Mouse (Mus musculus): ENCODE measurements around the gene Ltbp2. TPM values are rescaled to one million over a fixed set of nuclear protein-coding genes. Genes with fewer than 3 reads are reported as not detected.

Ltbp2 gene
- total RNA-seq, 4 experiments from 2014 or later, result 0.88 to 1.1 (median 1.1) TPM

DNA sequence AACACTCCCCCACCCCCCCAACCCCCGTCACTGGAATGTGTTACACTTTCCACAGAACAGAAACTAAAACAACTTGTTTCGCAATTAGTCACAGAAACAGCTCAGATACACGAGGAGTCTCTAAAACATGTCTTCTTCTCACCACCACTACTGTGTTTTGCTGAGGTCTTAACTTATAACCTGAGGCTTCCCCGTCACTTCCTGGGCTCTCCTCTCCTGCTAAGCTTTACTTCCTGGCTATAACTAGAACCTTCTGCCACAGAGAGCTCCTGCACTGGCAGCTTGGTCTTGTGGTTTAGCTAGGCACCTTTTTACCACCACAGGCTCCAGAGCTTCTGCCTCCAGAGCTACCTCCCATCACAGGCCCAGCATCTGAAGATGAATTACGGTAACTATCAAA, 113.8 kb downstream of the Ltbp2 start:
- DNase-seq (ENCODE audit: low spot score), result no peak

DNA sequence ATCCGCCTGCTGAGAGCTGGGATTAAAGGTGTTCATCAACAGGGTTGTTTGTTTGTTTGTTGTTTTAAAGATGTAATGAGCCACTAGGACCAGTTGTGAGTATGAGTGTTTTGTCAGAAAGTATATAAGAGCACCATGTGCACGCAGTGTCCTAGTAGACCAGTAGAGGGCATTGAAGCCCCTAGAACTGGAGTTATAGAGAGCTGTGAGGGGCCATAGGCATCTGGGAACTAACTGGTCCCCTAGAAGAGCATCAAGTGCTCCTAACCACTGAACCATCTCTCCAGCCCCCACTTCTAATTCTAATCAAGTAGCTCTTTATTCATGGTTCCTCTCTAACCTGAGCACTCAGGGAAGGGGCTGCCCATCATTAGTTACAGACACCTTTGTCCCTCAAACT, 117.3 kb downstream of the Ltbp2 start:
- DNase-seq (ENCODE audit: low spot score), result no peak

DNA sequence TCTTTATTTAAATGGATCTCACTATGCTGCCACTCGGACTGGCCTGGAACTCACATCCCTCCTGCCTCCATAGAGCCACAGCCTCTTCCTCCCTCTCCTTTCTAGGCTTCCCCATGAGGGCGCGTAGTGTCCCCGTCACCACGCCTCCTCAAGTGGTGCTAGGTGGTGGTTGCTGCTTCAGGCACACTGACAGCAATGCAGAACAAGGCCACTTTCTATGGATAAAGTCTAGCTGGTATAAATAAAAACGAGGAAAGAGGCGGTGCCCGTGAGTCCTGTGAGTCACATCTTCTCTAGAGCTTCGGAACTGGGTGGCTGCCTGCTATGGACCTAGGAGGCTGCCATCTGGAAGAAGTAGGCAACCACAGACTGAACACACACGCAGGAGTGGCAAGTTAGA, 120.3 kb downstream of the Ltbp2 start:
- DNase-seq (ENCODE audit: low spot score), result no peak

DNA sequence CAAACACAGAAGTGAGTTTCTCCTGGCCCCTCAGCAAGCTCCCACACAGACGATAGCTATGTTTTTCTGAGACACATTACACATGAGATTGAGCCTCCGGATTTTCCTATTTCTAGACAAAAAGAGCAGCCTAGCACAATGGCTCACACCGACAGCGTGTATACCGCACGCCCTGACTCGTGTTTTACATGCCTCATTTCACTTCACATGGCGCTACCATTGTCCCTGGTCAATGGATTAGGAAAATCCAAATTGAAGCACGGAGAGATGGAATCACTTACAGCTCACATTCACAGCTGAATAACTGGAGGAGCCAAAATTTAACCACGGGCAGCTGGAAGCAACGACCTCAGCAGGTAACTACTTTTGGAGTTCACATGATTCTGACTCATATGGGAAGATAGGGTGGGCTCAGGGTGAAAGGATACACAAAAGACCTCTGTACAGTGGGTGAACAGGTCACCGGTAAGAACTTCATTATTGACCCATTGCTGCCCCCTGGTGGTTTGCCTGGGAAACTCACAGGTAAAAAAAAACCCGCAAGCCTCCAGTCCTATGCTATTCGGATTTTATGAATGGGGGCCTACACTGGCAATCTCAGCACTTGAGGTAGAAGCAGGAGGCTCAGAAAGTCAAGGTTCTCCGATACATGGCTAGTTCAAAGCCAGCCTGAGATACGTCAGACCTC, 121.2 kb downstream of the Ltbp2 start:
- peak; percentile 44 for DNase-seq (ENCODE audit: low spot score)

DNA sequence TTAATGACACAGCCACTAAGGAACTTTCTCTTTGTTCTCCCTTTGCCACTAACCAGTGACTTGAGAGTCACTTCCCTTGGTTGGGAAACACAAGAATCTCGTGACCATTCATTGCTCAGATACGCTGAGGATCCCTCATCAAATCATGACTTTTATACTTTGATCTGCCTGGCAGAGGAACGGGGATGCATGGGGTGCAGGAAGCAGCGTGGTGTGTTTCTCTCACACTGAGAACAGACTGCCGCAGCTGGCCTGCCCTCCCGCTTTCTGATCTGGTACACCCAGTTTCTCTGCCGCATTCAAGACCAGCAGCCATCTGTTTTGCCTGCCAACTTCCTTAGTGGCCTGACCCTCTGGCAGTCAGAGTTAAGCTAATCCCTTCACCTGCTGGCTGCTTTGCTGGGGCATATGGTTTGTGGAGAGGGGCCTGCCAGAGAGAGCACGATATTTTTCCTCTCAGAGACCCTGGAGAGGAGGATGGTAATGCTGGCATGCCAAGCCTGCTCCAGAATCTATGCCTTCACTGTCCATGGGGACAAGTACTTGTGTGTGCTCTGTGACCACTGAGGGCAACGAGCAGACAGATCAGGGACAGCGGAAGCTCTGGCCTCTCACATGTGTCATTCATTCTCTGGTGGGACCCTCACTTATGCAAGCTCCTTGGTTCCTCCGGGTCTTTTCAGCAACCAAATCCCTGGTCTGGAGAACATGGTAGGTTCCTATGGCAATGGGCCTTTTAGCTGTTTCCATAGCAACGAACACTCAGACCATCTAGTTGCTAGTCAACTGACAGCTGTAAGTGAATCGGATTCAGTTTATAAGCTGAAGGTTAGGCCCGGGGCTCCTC, 124.0 kb downstream of the Ltbp2 start:
- peak; percentile 34 for DNase-seq (ENCODE audit: low spot score)

DNA sequence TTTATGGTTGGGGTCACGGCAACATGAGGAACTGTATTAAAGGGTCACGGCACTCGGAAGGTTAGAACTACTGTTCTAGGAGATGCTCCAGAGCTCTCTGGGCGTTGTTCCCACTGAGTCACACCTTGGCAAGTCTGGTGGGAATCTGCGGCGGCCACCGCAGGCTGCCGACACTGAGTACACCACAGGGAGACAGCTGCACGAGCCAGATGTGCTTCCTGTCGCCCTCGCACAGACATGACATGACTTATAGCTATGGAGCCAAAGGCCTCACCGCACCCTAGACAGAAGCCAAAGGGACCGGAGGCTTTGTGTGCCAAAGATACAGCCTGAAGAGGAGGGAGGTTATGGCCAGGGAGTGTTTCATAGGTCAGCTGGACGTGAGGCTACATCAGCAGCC, 125.7 kb downstream of the Ltbp2 start:
- DNase-seq (ENCODE audit: low spot score), result peak; percentile 47

DNA sequence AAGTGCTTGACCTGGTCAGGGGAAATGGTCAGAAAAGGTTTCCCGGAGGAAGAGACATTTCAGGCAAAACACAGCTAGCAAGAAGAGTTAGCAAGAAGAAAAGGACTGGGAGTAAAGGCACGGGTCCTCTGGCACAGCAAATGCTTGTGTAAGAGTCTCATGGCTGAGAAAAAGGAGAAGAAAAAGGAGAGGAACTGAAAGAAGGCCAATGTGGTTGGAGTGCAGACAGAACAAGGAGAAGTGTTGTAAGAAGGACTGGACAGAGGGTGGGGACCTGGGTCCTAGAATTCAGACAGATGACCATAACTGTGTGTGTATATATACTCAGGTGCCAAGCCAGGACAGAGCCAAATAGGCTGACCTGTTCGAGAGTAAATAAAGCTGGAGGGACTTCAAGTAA, 128.2 kb downstream of the Ltbp2 start:
- peak; percentile 26 for DNase-seq (ENCODE audit: low spot score)

DNA sequence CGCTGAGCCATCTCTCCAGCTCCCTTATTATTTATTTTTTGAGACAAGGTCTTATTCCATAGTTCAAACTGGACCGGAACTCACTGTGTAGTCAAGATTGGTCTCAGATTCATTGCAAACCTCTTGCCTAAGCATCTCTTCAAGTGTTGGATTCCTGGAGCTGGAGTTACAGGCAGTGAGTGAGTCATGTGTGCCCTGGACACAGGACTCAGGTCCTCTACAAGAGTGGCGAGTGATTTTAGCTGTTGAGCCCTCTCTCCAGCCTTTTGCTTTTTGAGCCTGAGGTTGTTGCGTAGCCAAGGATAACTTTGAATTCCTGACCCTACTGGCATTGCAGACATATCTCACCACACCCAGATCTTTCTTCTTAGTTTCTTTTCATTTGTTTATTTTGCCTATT, 130.6 kb downstream of the Ltbp2 start:
- DNase-seq (ENCODE audit: low spot score), result no peak

DNA sequence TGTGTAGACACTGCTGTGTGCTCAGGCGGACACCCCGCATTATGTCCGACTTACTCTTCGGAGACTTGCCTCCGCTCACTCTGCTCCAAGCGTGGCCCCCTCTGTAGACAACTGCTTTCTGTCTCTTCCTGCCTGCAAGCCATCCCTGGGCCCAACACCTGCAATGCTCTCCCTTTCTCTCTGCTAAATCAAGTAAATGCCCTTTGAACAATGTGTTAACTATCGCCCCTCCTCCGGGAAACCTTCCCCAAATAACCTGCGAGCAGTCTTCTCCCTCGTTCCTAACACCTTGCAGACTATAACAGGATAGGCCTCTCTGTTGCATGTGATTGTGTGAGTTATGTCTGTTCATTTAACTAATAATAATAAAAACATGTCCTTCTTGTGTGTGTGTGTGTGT, 132.8 kb downstream of the Ltbp2 start:
- no peak for DNase-seq (ENCODE audit: low spot score)

DNA sequence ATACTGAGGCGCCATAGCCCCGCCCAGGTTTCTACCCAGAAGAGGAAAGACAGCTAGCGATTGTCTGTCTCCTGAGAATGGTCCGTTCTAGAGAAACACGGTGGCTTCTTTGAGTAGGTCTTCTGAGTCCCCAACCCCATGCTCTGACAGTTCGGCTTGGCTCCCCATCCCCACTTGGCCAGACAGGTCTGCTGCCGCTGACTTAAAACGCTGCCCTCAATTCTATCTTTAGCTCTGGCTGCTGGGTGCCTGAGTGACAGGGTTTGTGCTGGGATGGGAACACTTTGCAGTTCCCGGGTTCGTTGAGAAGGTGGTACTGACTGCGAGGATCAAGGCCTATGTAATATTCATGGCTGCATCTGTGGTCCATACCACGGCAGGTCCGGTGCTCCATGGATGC, 143.0 kb downstream of the Ltbp2 start:
- no peak for DNase-seq (ENCODE audit: low spot score)

Other genes with a start within 250 kb of the Ltbp2 start
- gene Vrtn, start 235.5 kb downstream of the Ltbp2 start, total RNA-seq (2022), result not detected
- gene Syndig1l, start 177.7 kb downstream of the Ltbp2 start, total RNA-seq (2022), result not detected
- 10 to 100 TPM; 26.1 to 29.6 (median 26.9) TPM for gene Npc2, start 103.4 kb downstream of the Ltbp2 start, total RNA-seq (2022)
- 100 to 1,000 TPM in 1 of 4 experiments, 10 to 100 TPM in 3; 89.1 to 116 (median 94.9) TPM for gene Isca2, start 103.3 kb downstream of the Ltbp2 start, total RNA-seq (2022)
- 10 to 100 TPM; 36.3 to 41.1 (median 40.7) TPM for gene Fcf1, start 94.4 kb upstream of the Ltbp2 start, total RNA-seq (2022)
- 10 to 100 TPM; 48.3 to 63.3 (median 50.8) TPM for gene Arel1, start 94.4 kb upstream of the Ltbp2 start, total RNA-seq (2022)
- gene Ylpm1, start 119.8 kb upstream of the Ltbp2 start, total RNA-seq (2022), result 10 to 100 TPM; 26.6 to 30.4 (median 29.7) TPM
- gene Prox2, start 234.2 kb upstream of the Ltbp2 start, total RNA-seq (2022), result 1 to 10 TPM; 1.1 to 3.0 (median 1.8) TPM
- 100 to 1,000 TPM; 715 to 820 (median 788) TPM for gene Dlst, start 234.3 kb upstream of the Ltbp2 start, total RNA-seq (2022)

Data from heart, adult 8-10 months (tissue).